Mouse (Mus musculus): Measurements from ENCODE around the gene Zscan26. TPM values are rescaled to one million over a fixed set of nuclear protein-coding genes. Genes with fewer than 3 reads are reported as not detected.
"Not testable (repeated sequence)": the region's sequence is repeated elsewhere in the genome, so short reads cannot be mapped to it uniquely, and the experiment has no call there.

Zscan26 gene
- polyA plus RNA-seq, 1 experiment from 2014 or later = 26.8 TPM

GRCm38 (mm10) chr13:21402287-21402846 lies 51.2 kb downstream of the Zscan26 start, which contains the start of gene Zkscan3:
Gene Zkscan3, minus strand, starts transcription at chr13:21402755.
- Histone ChIP-seq H3K9me3 (replicated peaks) (no peaks in the 10 kb centered on the region), H3K27me3 (replicated peaks) (no peaks in the 10 kb centered on the region), H3K36me3 (peaks cover 16% of the 10 kb centered on the region), H3K4me1 (replicated peaks) (peaks cover 14% of the 10 kb centered on the region), H3K4me2 (peak within 1 kb of the TSS; percentile 74), H3K9ac (peak within 1 kb of the TSS; percentile 81), H3K4me3 (peak within 1 kb of the TSS; percentile 70), H3K27ac (ENCODE audit: poor library complexity, severe bottlenecking) (peak within 1 kb of the TSS; percentile 93)
- WGBS = 0% methylated on average over 35 of the region's 35 CpGs
- ATAC-seq (ENCODE audit: insufficient number of reproducible peaks, low FRiP score) = peak; percentile 93

- H3K27ac ChIP-seq (ENCODE audit: poor library complexity, severe bottlenecking) = peak overlapping the region; percentile 93
- H3K36me3 ChIP-seq = peaks cover 19% of the 10 kb centered on the region
- WGBS = 7% methylated on average over 12 of the region's 12 CpGs
- peaks cover 14% of the 10 kb centered on the region for H3K4me1 ChIP-seq (replicated peaks)
- peak overlapping the region; percentile 70 for H3K4me3 ChIP-seq
- no peaks in the 10 kb centered on the region for H3K27me3 ChIP-seq (replicated peaks)
- H3K4me2 ChIP-seq = peak overlapping the region; percentile 74
- H3K9ac ChIP-seq = peak overlapping the region; percentile 81
- peak; percentile 30 for ATAC-seq (ENCODE audit: insufficient number of reproducible peaks, low FRiP score)
- no peaks in the 10 kb centered on the region for H3K9me3 ChIP-seq (replicated peaks)
Measured at GRCm38 (mm10) chr13:21401636-21402286, 51.8 kb downstream of the Zscan26 start.

GRCm38 (mm10) chr13:21401166-21401565 lies 52.4 kb downstream of the Zscan26 start:
- Histone ChIP-seq H3K4me1 (replicated peaks) (peaks cover 14% of the 10 kb centered on the region), H3K27me3 (replicated peaks) (no peaks in the 10 kb centered on the region), H3K27ac (ENCODE audit: poor library complexity, severe bottlenecking) (no peak overlapping the region), H3K4me3 (peak overlapping the region; percentile 70), H3K4me2 (peak overlapping the region; percentile 74), H3K9me3 (replicated peaks) (no peaks in the 10 kb centered on the region), H3K36me3 (peaks cover 25% of the 10 kb centered on the region), H3K9ac (peak overlapping the region; percentile 81; the same call in 1 of the 2 replicates)
- 74% methylated on average over 3 of the region's 3 CpGs for WGBS
- no peak for ATAC-seq (ENCODE audit: insufficient number of reproducible peaks, low FRiP score)

- Histone ChIP-seq H3K36me3 (peaks cover 59% of the 10 kb centered on the region), H3K4me2 (no peak overlapping the region), H3K27me3 (replicated peaks) (no peaks in the 10 kb centered on the region), H3K9ac (no peak overlapping the region), H3K9me3 (replicated peaks) (peaks cover 4% of the 10 kb centered on the region; the same call in 1 of the 2 replicates), H3K4me3 (no peak overlapping the region), H3K4me1 (replicated peaks) (peaks cover 14% of the 10 kb centered on the region), H3K27ac (ENCODE audit: poor library complexity, severe bottlenecking) (no peak overlapping the region)
- ATAC-seq (ENCODE audit: insufficient number of reproducible peaks, low FRiP score) = no peak
- WGBS = 85% methylated on average over 2 of the region's 2 CpGs
Measured at GRCm38 (mm10) chr13:21397486-21397885, 56.0 kb downstream of the Zscan26 start.

- H3K9me3 ChIP-seq (replicated peaks); H3K4me1 ChIP-seq (replicated peaks); H3K4me3 ChIP-seq; H3K27ac ChIP-seq (ENCODE audit: poor library complexity, severe bottlenecking); H3K9ac ChIP-seq; H3K4me2 ChIP-seq; H3K27me3 ChIP-seq (replicated peaks): not testable (repeated sequence)
- H3K36me3 ChIP-seq = peaks cover 74% of the 10 kb centered on the region
- peak; percentile 45; the same call in 1 of the 2 replicates for ATAC-seq (ENCODE audit: insufficient number of reproducible peaks, low FRiP score)
- WGBS = 91% methylated on average over 14 of the region's 18 CpGs
Measured at GRCm38 (mm10) chr13:21396048-21396447, 57.5 kb downstream of the Zscan26 start.

GRCm38 (mm10) chr13:21395623-21396022 lies 57.9 kb downstream of the Zscan26 start:
- Histone ChIP-seq H3K27ac (ENCODE audit: poor library complexity, severe bottlenecking) (no peak overlapping the region), H3K4me2 (no peak overlapping the region), H3K36me3 (peaks cover 78% of the 10 kb centered on the region), H3K9me3 (replicated peaks) (peaks cover 5% of the 10 kb centered on the region; the same call in 1 of the 2 replicates), H3K27me3 (replicated peaks) (no peaks in the 10 kb centered on the region), H3K9ac (no peak overlapping the region), H3K4me1 (replicated peaks) (peaks cover 5% of the 10 kb centered on the region), H3K4me3 (no peak overlapping the region)
- 94% methylated on average over 6 of the region's 6 CpGs for whole genome bisulfite sequencing
- ATAC-seq (ENCODE audit: insufficient number of reproducible peaks, low FRiP score) = no peak

GRCm38 (mm10) chr13:21395211-21395610 lies 58.3 kb downstream of the Zscan26 start:
- 85% methylated on average over 1 of the region's 1 CpGs for WGBS
- H3K4me3 ChIP-seq = no peak overlapping the region
- peaks cover 5% of the 10 kb centered on the region for H3K4me1 ChIP-seq (replicated peaks)
- H3K36me3 ChIP-seq = peaks cover 80% of the 10 kb centered on the region
- no peak overlapping the region for H3K4me2 ChIP-seq
- no peaks in the 10 kb centered on the region for H3K27me3 ChIP-seq (replicated peaks)
- no peak overlapping the region for H3K27ac ChIP-seq (ENCODE audit: poor library complexity, severe bottlenecking)
- peaks cover 5% of the 10 kb centered on the region; the same call in 1 of the 2 replicates for H3K9me3 ChIP-seq (replicated peaks)
- H3K9ac ChIP-seq = no peak overlapping the region
- no peak for ATAC-seq (ENCODE audit: insufficient number of reproducible peaks, low FRiP score)

MicroRNAs within 50 kb of the gene (microRNA counts, 519-probe panel; counts per million panel counts)
- 4,013 counts per million, percentile 33 among the panel's probes with 10 or more counts for microRNA mmu-miR-1896

Small RNAs within 50 kb of the gene (microRNA-seq; reads per million reads assigned to microRNA genes)
- not detected for gene Mir1896
- not detected for gene Mir6942

Other genes starting within 250 kb of the Zscan26 start
- not detected in 2 replicates for gene Gpx5, start 161.0 kb downstream of the Zscan26 start, polyA plus RNA-seq (2016; fragmentation: Nextera tagmentation; extraction: Ambion mirVana)
- not detected in 2 replicates for gene Gpx6, start 141.6 kb downstream of the Zscan26 start, polyA plus RNA-seq (2016; fragmentation: Nextera tagmentation; extraction: Ambion mirVana)
- not detected in 2 replicates for gene Olfr1367, start 106.8 kb downstream of the Zscan26 start, polyA plus RNA-seq (2016; fragmentation: Nextera tagmentation; extraction: Ambion mirVana)
- 8.8 and 9.9 TPM in 2 replicates for gene Zscan12, start 90.9 kb downstream of the Zscan26 start, polyA plus RNA-seq (2016; fragmentation: Nextera tagmentation; extraction: Ambion mirVana)
- gene Zkscan3, start 51.0 kb downstream of the Zscan26 start, polyA plus RNA-seq (2016; fragmentation: Nextera tagmentation; extraction: Ambion mirVana) = 71.2 and 72.6 TPM in 2 replicates
- gene Pgbd1, start 12.7 kb downstream of the Zscan26 start, polyA plus RNA-seq (2016; fragmentation: Nextera tagmentation; extraction: Ambion mirVana) = 2.2 and 3.1 TPM in 2 replicates
- 2.3 and 2.4 TPM in 2 replicates for gene Nkapl, start 14.8 kb upstream of the Zscan26 start, polyA plus RNA-seq (2016; fragmentation: Nextera tagmentation; extraction: Ambion mirVana)
- 1.7 and 2.1 TPM in 2 replicates for gene Zkscan4, start 25.2 kb upstream of the Zscan26 start, polyA plus RNA-seq (2016; fragmentation: Nextera tagmentation; extraction: Ambion mirVana)
- gene Gm10065, start 25.7 kb upstream of the Zscan26 start, polyA plus RNA-seq (2016; fragmentation: Nextera tagmentation; extraction: Ambion mirVana) = not detected in 2 replicates
- gene AK157302, start 41.5 kb upstream of the Zscan26 start, polyA plus RNA-seq (2016; fragmentation: Nextera tagmentation; extraction: Ambion mirVana) = 0.24 and 0.33 TPM in 2 replicates
- gene Gm11273, start 47.7 kb upstream of the Zscan26 start, polyA plus RNA-seq (2016; fragmentation: Nextera tagmentation; extraction: Ambion mirVana) = 6.4 and 10.3 TPM in 2 replicates
- gene Zkscan8, start 77.4 kb upstream of the Zscan26 start, polyA plus RNA-seq (2016; fragmentation: Nextera tagmentation; extraction: Ambion mirVana) = 6.6 and 6.8 TPM in 2 replicates
- 0.06 and 0.10 TPM in 2 replicates for gene Olfr1366, start 89.1 kb upstream of the Zscan26 start, polyA plus RNA-seq (2016; fragmentation: Nextera tagmentation; extraction: Ambion mirVana)
- gene Olfr1535, start 106.2 kb upstream of the Zscan26 start, polyA plus RNA-seq (2016; fragmentation: Nextera tagmentation; extraction: Ambion mirVana) = 0.04 and 0.05 TPM in 2 replicates
- not detected in 2 replicates for gene Olfr1364, start 128.0 kb upstream of the Zscan26 start, polyA plus RNA-seq (2016; fragmentation: Nextera tagmentation; extraction: Ambion mirVana)
- not detected in 2 replicates for gene Olfr1362, start 160.3 kb upstream of the Zscan26 start, polyA plus RNA-seq (2016; fragmentation: Nextera tagmentation; extraction: Ambion mirVana)
- gene Olfr11, start 188.8 kb upstream of the Zscan26 start, polyA plus RNA-seq (2016; fragmentation: Nextera tagmentation; extraction: Ambion mirVana) = not detected in 2 replicates
- gene Olfr1361, start 209.7 kb upstream of the Zscan26 start, polyA plus RNA-seq (2016; fragmentation: Nextera tagmentation; extraction: Ambion mirVana) = not detected in 2 replicates
- gene Olfr1360, start 223.7 kb upstream of the Zscan26 start, polyA plus RNA-seq (2016; fragmentation: Nextera tagmentation; extraction: Ambion mirVana) = not detected in 2 replicates
- not detected in 2 replicates for gene Olfr1359, start 244.4 kb upstream of the Zscan26 start, polyA plus RNA-seq (2016; fragmentation: Nextera tagmentation; extraction: Ambion mirVana)